Mouse (Mus musculus) 3T3-L1 (cell line): ENCODE results near the gene Map3k20.

Experiments
- DNase-seq: peaks from one replicate; pipeline ENCODE4 v3.0.0-alpha.2; 2015; ENCODE audit warnings: low read depth, low spot score

Gene Map3k20

GRCm38 (mm10) chr2:72420561-72420960 lies 135.1 kb downstream of the Map3k20 start:
- peak; percentile 63 for DNase-seq

- peak; percentile 25 for DNase-seq
Measured at GRCm38 (mm10) chr2:72424656-72425055, 139.2 kb downstream of the Map3k20 start.

DNA sequence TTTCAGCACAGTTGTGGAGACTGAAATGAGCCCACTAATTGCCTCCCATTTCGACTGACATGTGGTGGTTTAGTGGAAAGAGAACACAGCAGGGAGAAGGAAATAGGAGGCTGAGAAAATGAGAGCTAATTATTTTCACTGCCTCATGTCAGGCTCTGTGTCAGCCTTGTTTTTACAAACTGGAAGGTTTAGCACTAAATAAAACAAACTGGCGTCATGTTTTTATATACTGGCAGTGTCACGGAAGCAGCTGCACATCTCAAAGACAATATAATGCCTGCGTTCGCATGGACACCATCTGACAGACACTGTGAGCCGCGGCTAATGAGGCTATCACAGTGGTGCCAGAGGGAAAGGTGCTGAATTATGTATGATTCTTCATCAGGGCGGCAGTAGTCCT lies 141.3 kb downstream of the Map3k20 start:
- DNase-seq = no peak

DNA sequence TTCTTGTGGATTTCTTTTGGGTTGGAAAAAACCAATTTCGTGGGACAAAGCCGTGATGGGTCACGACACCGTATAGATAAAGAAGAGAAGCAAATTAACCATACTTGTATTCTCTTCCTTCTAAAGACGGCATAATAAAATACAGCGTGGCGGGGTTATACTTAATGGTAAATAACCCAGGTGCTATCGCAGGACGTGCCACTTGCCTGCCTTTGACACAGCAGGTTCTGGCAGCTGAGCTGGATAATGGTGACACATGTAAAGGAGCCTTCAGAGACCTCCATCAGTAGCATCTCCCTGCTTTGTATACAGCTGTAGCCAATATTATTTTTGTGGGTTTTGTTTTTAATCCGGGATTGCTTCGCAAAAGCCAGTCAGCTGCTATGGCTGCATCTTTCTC lies 141.9 kb downstream of the Map3k20 start:
- DNase-seq = no peak

GRCm38 (mm10) chr2:72438941-72439533 lies 153.6 kb downstream of the Map3k20 start:
- DNase-seq = peak; percentile 59

DNA sequence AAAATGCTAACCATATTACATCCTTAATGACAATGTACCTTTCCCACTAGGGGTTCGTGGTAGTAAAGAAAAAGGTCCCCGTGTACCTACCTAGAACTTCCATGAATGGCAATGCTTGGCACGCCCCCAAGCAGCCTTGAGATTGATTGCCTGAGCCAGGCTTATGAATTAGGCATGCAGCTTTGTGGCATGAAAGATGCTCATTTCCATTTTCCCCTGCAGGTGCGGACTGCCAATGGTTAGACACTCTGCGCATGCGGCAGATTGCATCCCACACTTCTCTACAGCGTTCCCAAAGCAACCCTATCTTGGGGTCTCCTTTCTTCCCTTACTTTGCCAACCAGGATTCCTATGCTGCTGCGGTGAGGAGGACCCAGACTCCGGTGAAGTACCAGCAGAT lies 155.6 kb downstream of the Map3k20 start:
- no peak for DNase-seq

DNA sequence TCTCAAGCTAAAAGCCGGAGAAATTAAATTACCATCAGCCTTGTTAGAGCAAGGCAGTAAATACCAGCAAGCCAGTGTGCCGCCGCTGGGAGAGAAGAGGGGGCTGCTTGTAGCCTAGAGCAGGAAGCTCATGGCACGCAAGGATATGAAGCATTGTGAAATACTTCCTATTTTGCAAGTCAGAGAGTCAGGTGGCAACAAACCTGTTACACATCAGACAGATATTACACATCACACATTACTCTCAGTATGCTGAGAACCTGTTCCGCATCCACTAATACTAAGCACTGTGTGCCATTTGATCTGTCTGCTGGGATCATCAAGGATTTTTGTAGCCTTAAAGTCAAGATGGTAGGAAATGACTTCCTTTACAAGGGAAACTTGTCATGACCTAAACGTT lies 157.4 kb downstream of the Map3k20 start:
- DNase-seq = no peak

GRCm38 (mm10) chr2:72443960-72444359 lies 158.5 kb downstream of the Map3k20 start:
- DNase-seq = no peak

DNA sequence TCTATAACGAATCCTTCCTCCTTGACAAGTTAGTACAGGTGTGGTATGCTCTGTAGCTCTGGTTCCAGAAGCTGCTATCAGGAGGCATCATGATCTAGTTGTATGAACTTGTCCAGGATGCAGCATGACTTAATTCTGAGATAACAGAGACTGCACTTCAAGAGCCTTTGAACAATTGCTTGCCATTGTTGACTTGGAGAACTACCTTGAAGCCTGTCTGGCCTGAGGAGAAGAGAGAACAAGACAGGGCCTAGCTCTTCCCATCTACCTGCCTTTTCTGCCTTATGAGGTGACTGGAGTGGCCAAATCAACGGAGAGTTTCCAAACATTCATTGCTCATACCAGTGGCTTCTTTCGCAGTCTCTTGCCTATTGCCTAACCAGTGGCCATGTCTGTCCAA lies 160.7 kb downstream of the Map3k20 start:
- no peak for DNase-seq

DNA sequence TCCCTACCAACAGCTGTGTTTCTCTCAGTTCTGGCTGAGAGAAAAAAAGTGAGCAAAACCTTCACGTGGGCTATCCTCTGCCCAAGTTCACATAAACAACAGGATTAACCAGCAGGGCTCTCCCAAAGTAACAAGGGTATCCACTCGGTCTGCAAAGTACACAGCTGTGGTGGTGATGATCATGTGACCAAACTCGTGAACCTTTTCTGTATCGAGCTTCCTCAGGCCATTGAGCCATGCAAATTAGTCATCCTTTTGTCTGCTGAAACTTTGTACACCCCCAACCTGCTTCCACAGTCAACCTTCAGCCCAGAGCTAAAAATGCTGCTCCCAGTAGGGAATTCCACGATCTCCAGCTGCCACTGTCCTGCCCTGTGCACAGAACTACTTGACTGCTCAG lies 161.2 kb downstream of the Map3k20 start:
- DNase-seq = no peak

- no peak for DNase-seq
Measured at GRCm38 (mm10) chr2:72453563-72453962, 168.1 kb downstream of the Map3k20 start.

DNA sequence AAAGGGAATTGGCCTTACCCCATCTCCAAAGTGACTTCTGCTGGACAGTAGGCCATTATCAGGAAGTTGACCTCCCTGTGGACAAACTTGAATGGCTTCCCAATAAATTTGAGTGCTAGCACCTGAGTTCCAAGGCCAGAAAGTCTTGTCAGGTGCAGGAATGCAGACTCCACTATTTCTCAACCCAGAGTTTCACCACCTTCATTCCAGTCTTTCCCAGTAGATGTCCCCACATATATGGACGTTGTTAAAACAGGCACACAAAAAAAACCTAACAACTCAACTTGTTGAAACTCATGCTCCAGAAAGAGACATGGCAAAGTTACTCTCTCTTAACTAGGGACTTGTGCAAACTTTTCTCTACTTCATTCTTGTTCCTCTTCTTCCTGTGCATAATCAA lies 170.8 kb downstream of the Map3k20 start:
- DNase-seq = no peak

DNA sequence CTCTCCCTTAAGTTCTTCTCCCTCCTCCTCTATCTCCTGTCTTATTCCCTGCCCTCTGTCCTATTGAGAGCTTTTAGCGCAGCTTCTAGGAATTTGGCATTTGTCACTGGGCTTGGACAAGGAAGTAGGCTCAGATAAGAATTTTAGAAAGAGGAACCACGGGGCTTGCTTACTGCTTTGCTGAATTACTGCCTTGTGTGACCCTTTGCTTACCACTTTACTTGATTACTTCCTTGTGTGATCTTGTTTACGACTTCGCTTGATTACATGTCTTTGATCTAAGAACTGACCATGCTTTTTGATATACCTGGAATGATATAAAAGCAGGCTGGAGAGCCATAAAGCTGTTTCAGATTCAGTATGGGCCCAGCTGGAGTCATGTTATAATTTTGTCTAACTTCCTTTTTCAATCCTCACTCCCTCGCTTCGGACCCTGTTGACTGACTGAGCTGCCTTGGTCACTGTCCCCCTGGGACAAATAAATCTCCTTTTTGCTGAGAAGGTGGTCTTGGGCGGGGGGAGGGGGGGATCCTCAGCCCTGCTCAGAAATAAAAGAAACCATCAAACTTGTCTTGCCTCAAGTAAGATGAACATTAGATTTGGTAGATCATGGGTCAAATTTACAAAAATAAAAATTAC lies 179.1 kb downstream of the Map3k20 start:
- DNase-seq = no peak

GRCm38 (mm10) chr2:72467604-72468003 lies 182.2 kb downstream of the Map3k20 start:
- no peak for DNase-seq

DNA sequence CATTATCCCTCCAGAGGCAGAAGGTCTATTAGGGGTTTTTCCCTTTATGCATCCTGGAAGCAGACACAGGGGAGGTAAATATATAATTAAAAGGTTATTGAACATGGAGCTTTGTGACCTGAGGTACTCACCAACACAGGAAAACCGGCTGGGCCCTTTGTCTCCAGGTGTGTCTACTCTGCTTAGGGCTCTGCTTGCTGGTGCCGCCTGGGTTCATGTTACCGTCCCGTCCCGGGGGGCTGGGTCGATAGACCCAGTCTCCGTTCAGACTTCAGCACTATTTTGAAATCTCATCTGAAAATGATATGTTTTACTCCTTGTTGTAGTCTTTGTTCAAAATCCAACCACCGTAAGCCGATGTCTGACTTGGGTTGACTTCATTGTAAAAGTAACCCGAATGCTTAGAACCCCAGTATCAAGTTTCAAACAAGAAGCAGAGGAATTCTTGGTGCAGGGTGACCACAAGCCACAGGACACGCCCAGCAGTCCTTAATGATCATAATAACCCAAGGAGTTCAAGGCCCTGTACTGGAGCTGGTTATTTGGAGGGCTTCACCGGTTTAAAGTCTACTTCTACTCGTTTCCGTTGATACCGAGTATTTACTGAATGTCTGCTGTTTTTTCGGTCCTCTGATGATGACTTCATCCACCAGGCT lies 186.1 kb downstream of the Map3k20 start:
- peak; percentile 54 for DNase-seq

- peak; percentile 34 for DNase-seq
Measured at GRCm38 (mm10) chr2:72474531-72475287, 189.3 kb downstream of the Map3k20 start.

GRCm38 (mm10) chr2:72475423-72475796 lies 190.0 kb downstream of the Map3k20 start:
- no peak for DNase-seq

DNA sequence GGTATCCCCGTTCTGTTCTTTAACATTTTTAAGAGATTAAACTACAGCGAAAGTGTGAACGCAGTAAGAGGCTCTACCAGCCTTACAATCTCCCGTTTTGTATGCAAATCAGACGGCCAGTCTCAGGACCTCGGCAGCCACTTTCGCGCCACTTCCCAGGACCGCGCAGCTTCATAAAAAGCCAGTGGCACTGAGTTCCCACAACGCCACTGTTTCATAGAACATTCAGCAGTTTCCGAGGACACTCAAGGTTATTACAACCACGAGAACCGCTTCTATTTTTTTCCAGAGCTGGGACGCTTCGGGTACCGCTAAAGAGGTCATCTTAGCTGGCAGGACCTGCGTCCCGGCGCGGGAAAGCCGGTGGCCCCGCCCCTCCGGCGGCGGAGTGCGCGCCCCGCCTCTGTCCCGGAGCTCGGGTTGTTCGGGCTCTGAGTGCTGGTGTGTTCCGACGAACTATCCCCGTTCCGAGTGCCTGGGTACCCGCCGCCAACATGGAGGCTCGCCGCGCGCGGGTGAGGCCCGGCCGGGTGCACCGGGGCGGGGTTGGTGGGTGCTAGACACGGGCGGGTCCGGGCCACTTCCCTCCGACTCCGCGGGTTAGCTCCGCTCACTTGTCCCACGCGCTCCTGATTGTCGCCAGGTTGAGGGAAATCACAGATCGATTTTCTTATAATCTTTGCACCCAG lies 190.5 kb downstream of the Map3k20 start, which contains the start of gene Cdca7:
Gene Cdca7, plus strand, starts transcription at position 363 of the 689 bp plus-strand sequence.
- peak; percentile 82 for DNase-seq

DNA sequence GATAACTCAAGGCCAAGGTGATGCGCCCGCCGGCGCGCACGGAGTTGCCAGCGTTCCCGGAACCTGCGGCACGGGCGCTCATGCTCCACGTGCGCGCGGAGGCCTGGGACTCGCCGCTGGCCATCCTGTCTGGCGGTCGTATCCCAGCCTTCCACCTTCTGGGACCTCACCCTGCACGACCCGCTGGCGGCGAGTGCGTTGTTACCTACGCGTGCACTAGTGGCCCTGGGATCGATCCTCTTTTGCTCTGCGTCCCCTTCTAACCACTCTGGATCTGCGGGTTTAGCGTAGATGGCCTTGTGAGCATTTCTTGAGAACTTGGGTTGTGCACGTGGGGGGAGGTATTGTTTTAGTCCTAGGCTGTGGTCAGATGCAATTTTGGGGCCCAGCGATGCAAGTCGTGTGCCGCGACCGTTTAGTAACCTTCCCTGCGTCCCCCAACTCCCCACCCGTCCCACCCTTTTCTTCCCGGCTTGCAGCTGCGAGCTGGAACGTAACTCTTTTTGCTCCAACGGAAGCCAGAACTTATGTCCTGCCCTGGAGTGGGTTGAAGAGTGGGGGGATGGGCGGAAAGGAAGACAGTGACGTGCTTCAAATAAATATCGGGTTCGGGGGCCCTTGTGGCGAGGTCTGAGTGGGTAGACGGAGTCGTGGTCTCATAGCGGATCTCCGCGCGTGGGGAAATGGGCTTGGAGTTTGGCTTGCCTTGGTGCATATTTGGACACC lies 191.2 kb downstream of the Map3k20 start:
- peak; percentile 63 for DNase-seq

- no peak for DNase-seq
Measured at GRCm38 (mm10) chr2:72477221-72477620, 191.8 kb downstream of the Map3k20 start.

DNA sequence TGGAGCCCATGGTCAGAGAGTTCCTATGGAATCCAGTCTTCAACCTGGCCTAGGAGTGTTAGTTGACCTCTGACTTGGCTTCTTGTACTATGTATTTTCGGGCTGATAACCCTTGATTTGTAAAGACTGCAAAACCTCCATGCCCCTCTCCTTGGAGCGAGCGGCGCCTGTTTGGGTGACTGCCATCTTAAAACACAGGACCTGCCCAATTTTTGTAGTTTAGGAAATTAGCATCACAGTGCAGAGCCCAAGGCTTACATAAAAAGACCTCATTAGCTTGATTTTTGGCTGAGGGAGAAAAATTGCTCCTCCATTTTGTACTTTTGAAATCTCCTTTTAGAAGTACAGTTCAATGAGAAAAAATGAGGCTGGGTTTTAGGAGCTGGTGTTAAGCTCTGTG lies 192.7 kb downstream of the Map3k20 start:
- no peak for DNase-seq
